Mouse (Mus musculus) kidney, adult 18-20 months (tissue): ENCODE measurements around the gene Rab4a.
A peak's percentile ranks its signal among the peaks of the same experiment; 100 is the strongest.

ENCODE experiments used
- DNase-seq: peaks from one replicate; pipeline ENCODE4 v3.0.0; 2021

The Rab4a gene

DNA sequence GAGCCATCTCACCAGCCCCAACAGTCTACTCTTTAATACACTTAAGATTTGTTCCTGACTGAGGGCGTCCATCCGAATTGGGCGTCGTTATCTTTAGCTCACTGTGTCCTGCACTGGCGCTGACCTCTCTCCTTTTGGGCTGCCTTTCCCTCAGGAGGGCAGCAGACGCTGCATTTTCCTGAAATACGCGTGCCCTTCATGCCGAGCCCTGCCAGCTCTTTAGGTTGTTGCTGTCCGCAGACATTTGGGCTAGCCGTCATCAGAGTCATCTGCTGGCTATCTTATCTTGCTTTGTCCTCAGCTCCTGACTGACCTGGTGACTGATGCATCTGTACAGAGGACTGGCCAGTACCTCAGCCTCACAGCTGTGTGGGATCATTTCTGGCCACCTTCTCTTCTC is 9.5 kb downstream of the Rab4a start:
- no peak for DNase-seq

- DNase-seq: no peak
Measured at GRCm38 (mm10) chr8:123816939-123817338, 11.2 kb downstream of the Rab4a start.

DNA sequence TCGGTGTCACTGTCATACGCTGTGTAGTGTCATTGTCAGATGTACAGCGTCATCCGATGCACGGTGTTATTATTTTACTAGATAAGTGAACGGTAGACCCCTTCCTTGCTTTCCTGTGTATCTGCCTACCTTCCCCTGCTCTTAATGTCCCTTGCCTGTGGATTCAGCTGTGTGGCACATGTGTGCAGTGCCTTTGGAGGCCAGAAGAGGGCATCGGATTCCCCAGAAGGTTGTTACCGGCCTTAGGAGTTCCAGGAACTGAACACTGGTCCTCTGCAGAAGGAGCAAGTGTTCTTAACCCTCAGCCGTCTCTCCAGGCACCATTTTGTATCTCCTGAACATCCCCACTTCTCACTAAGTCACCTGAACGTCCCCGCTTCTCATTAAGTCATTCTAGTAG is 12.0 kb downstream of the Rab4a start:
- no peak for DNase-seq

- peak; percentile 55 for DNase-seq
Measured at GRCm38 (mm10) chr8:123819683-123820610, 14.2 kb downstream of the Rab4a start.

DNA sequence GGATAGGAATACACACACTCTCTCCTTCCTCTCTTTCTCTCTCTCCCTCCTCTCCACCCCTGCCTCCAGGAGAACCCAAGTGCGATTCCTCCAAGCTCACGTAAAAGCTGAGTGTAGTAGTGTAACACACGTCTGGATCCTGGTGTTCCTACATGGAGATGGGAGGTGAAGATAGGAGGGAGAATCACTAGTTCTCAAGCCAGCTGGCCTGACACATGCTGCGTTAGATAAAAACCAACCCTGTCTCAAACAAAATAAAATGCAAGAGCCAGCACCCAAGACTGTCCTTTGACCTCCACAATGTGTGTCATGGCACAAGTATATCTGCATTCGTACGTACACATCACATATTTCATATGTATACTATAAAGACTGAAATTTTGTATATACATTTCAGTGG is 15.0 kb downstream of the Rab4a start:
- DNase-seq: no peak

GRCm38 (mm10) chr8:123823111-123823510 is 17.3 kb downstream of the Rab4a start:
- DNase-seq: no peak

- no peak for DNase-seq
Measured at GRCm38 (mm10) chr8:123823532-123824123, 17.8 kb downstream of the Rab4a start.

- no peak for DNase-seq
Measured at GRCm38 (mm10) chr8:123826001-123826400, 20.2 kb downstream of the Rab4a start.

DNA sequence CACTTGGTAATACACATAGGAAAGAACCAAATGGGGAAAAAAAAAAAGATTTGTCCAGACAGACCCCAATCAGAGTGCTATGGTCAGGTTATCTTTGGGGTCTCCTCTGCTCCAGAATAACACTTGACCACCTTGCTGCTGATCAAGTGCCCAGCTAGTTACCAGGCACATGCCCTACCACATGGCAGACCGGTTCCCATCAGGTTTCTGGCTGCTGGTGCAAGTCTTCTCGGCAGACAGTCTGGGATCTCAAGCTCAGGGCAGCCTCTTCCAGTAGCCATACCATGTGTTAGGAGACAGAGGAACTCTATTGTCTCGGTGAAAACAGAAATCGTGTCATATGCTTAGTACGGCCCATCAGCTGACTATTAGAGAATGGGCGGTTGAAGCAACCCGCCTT is 21.0 kb downstream of the Rab4a start:
- no peak for DNase-seq

DNA sequence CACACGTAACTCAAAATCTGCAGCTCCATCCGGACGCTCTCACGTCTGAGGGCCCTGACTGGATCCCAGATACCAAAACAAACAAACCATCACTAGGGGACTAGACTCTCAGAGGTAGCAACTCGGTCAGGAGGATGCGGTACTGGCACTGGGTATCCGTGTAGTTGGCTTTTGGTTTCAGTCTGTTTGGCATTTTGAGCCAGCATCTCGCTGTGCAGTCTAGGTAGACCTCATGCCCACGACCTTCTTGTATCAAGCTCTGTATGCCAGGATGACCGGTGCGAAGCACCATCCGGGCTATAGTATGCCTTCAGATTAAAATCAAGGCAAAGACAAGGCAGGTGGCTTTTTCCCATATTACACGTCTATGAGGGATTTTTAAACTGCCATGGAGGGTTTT is 21.7 kb downstream of the Rab4a start:
- no peak for DNase-seq

DNA sequence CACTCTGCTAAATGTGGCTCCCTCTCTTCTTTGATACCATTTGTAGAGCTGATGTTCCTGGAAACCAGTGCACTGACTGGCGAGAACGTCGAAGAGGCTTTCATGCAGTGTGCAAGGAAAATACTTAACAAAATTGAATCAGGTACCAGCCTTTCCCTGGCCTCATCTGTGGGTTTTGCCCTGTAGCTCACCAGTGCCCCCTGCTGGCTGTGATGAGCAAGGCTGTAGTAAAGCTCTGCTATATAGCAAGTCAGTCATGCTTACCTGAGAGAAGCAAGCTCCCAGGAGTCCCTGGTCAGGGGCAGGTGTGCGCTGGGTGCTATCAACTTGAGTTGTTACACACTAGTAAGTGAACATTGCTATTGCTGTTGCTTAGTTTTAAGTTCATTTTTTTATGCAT is 27.0 kb downstream of the Rab4a start:
- peak; percentile 77 for DNase-seq

DNA sequence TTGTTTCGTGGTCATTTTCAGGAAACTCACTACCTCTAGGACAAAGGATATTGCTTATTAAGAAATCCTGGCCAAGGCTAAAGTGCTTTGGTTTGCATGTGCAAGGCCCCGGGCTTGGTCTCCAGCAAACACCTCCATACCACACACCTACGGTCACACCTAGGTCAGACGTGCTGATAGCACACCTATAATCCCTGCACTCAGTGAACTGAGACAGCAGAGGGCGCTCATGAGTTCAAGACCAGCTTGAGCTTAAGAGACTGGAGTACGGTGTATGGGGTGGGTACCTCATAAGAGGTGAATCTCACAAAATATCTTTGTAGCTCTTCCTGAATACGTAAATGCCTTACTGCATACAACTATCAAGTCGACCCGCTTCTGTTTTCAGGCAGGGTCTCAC is 29.7 kb downstream of the Rab4a start:
- peak; percentile 62 for DNase-seq

GRCm38 (mm10) chr8:123836354-123836753 is 30.6 kb downstream of the Rab4a start:
- DNase-seq: no peak

DNA sequence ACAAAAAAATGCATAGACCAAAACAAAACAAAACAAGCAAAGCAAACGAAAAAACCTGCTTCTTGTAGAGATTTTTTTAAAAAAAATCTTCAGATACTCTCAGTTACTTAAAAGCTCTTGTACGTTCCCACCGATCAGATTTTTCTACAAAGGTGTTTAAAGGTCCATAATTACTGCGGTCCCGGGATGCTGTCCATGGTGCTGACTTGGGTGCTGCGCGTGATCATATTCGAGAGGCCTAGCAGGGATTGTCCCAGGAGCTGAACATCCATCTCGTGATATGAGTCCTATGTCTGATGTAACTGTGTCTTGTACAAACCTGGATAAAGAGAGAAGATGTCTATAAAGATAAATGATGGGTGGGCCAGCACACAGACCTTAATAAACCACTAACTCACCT is 32.7 kb downstream of the Rab4a start:
- no peak for DNase-seq

- no peak for DNase-seq
Measured at GRCm38 (mm10) chr8:123840578-123841345, 35.0 kb downstream of the Rab4a start.

- no peak for DNase-seq
Measured at GRCm38 (mm10) chr8:123842086-123842485, 36.3 kb downstream of the Rab4a start.

DNA sequence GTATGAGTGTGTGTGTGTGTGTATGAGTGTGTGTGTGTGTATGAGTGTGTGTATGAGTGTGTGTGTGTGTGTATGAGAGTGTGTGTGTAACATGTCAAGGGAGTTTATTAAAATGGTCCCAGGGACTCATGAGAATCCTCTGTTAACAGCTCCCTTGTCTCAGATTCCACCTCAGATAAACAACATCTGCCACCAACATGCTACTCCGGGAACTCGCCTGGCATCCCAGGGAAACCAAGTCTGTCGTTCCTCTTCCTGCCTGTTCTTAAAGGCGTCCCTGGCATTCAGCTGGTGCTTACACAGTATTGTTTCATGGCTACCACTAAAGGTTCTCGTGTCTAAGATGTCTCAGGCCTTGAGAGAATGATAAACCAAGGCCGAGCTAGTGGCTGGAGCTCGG is 38.6 kb downstream of the Rab4a start:
- DNase-seq: no peak

DNA sequence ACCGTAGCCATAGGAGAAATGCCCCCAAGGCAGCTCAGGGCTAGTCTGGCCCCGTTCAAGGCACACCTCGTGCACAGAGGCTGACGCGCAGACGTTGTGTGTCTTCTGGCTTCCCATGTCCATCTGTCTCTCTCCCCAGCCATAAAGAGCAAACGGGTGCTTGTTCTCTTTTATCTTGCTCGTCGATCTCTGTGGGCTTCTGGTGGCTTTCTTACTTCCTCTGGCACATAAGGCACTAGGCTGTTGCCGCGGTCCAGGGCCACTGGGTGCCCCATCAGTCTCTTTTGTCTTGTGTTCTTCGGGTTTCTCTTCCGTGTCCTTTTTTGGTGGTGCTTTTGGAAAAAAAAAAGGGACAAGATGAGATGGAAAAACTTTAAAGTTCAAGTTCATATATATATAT is 39.3 kb downstream of the Rab4a start:
- DNase-seq: no peak

DNA sequence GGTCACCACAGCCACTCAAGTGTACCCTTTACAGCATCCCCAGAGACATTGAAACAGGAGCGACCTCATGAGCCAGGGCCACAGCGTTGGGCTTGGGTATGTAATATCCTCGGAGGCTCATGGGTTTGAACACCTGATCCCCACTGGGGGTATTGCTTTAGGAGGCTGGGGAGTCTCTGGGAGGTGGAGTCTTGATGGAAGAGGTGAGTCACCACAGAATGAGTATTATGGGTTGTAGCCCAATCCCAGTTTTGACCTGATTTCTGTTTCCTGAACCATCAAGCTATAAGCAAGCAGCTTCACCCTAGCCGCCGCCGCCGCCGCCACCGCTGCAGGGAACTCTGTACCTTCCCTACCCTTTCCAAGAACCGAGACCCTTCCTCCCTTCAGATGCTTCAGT is 40.2 kb downstream of the Rab4a start:
- DNase-seq: no peak

DNA sequence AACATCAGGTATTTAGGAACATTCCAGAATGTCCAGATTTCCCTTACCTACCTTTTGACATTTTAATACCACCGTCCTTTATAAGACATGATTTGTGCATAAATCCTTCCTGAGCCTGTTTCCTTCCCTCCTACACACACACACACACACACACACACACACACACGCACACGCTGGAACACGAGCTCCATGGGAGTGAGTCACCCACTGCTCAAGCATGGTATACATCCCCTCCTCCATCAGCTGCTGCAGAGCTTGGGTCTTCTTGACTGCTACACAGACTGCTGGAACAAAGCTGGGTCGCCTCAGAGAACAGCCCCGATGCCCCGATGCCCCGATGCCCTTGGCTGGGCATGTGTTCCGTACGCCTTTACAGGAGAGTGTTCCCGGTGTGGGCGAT is 40.7 kb downstream of the Rab4a start:
- DNase-seq: no peak

- DNase-seq: no peak
Measured at GRCm38 (mm10) chr8:123847546-123847945, 41.8 kb downstream of the Rab4a start.

GRCm38 (mm10) chr8:123849352-123849751 is 43.6 kb downstream of the Rab4a start:
- no peak for DNase-seq

DNA sequence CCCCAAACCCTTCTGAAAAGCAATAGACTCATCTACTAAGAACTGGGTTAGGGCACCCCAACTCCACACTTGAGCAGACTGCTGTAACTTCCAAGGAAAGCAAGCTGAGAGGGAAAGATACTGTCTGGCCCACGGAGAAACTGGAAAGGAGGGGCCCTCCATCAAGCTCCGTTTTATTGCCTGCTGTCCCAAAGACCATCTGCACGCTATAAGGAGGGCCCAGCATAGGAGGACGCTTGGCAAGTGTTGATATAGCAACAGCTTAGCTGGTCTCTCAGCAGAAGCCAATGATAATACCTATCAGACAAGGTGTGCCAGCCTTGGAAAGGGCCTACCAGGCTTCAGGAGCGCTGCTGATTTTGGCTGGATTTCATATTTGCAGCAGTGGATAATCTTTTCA is 45.8 kb downstream of the Rab4a start:
- no peak for DNase-seq

- no peak for DNase-seq
Measured at GRCm38 (mm10) chr8:123854252-123854651, 48.5 kb downstream of the Rab4a start.
